Mouse (Mus musculus) megakaryocyte progenitor cell, adult 5-6 weeks (primary cell): ENCODE measurements around the gene Taok2. TPM values are rescaled to one million over a fixed set of nuclear protein-coding genes. Genes with fewer than 3 reads are reported as not detected.

Experiments used
- ATAC-seq: replicated peaks from 2 replicates; pipeline ENCODE4 v1.8.0; 2016; ENCODE audit warnings: mild to moderate bottlenecking, moderate TSS enrichment, inconsistent platforms; ENCODE audit not compliant: poor library complexity
- total RNA-seq, 2 experiments: library from RNA; stranded (forward) in 1 of 2; stranded (reverse) in 1 of 2; fragments of 157-497, 149-512 nt in 1 of 2; fragments of 200-1000 nt in 1 of 2; gene quantifications; 2 replicates each; pipeline versions ENCODE4 v1.2.3 to v1.2.4; 2015 to 2017

Taok2 gene
- total RNA-seq, 2 experiments from 2014 or later, result 19.4 to 30.2 TPM

DNA sequence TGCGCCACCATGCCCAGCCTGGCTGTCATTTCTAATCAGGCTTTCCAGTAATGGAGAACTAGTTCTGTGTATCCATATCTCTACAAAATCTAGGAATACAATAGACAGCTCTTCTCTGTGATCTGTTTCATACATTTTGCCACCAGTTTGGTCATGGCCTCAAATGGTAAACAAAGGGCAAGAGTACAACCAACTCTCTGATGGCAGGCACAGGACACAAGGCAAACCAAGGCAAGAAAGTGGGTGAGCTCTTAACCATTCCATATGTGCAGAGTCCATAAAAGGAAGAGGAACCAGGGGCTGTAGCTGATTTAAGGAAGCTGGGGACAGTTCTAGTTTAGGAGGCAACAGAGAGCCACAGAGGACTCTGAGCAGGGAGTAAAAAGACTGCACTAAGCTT lies 7.3 kb downstream of the Taok2 start:
- ATAC-seq, result no peak

DNA sequence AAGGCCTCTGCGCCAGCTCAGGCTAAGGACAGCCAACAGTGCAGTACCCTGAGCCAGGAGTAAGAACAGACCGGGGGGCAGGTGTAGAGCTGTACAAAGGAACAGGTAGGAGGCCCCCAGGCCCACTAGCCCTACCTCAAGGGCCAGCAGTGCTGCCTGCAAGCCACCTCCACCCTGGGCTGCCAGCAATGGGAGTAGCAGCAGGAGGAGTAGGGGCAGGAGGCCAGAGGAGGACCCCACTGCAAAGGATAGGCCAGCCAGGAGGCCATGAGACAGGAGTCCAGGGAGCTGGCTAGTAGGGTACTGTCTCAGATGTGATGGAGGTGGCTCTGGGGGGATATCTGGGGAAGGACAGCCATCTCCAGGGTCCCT lies 14.0 kb downstream of the Taok2 start:
- no peak for ATAC-seq

DNA sequence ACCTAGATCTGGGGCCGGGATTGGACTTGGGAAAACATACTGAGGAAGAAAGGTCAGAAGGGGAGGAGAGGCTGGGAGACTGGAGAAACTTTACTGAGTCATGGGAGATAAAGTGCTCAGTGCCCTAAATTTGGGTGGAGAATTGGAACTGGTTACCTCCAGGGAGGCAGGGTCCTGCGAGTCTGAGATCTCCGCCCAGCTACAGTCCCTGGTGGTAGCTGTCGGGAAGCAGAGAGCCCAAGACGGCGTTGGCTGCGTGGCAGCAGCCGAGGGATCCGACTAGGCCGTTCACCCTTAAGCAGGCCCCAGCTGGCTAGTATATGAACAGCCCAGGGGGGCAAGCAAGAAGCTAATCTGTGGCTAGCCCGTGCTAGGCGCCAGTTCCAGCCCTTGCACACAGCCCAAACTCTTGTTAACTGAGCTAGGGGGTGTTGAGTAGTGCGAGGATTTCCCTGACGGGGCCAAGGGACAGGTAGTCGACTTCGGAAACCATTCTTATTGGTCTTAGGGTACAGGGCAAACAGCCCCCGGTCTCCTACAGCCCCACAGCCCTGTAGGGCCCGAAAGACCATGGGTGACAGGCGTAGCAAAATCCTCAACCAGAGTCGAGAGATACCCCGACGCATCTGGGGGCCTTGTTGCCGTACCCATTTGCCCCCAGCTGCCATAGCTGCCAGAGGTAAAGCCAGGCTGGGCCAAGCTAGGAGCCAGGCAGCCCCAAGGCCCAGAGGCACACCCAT lies 14.6 kb downstream of the Taok2 start:
- no peak for ATAC-seq

DNA sequence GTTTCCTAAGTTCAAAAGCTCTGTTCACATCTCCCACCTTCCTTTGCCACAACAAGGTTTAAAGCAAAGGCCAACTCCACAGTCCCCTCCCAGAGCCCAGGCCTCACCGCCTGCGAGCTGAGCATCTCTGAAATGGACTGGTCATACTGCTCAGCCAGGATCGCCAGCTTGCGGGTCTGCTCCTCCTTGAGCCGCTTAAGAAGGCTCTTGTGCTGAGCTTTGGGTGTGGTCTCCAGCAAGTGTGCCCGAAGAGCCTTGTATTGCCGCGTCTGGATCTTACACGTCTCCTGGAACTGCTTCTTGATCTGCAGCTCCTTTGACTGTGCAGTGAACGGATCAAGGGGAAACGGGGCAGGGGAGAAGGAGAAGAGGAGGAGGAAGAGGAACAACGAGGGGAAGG lies 16.5 kb downstream of the Taok2 start:
- ATAC-seq, result no peak

DNA sequence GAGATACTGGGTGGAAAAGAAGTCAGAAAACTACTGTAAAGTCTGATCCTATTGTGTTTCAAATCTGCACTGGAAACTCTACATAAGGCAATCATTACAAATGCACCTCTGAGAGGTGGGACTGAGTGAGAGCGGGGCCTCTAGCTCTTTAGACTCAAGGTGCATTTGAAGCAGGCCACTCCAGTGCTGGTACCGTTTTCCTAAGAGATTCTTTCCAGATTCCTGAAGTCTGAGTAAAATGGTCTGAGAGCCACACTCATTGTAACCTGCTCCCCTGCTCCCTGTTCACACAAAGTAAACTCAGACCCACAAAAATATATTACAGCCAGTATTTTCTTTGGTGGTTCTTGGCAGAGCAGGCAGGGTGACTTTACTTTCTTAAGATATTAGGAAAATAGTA lies 17.0 kb downstream of the Taok2 start:
- no peak for ATAC-seq

DNA sequence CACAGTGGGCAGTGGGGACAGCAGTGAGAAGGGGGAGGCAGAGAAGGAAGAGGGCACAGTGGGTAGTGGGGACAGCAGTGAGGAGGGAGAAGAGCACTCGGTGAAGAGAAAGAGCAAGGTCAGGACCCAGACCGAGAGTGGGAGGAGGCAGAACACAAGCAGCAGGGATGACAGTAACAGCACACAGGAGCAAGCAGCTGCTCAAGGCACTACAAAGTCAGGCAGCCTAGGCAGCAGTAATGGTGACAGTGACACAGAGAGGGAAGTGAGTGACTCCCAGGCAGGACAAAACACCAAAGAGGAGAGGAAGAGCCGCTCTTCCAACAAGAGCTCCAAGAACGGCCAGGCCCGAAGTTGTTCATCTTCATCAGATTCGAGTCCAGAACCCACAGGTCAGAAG lies 20.7 kb downstream of the Taok2 start:
- ATAC-seq, result no peak

DNA sequence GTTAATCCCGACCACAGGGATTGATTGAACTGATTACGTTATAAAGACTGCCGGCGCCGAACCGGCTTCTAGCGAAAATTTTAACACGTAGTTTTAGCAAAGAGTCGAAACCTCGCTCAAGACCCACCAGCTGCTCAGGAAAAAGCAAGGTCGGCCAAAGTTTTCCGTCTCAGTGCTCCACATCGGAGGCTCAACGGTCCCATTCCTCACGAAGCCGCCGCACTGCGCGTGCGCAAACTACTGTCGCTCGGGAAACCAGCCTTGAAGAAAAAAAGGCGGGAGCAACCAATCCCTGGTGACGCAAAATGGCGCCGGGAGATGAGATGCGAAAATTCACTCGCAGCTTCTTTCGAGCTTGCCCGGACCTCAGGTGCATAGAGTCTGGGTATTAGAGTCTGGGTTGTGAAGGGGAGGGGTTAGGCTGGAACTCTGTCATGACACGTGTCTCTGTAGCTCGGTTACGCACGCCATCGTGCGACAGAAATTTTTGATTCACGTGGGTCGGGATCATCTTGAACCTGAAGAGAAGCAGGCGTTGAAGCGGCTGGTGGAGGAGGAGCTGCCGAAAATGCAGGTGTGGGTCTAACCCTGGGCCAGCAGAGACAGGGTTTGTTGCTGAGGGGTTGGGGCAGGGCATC lies 22.2 kb downstream of the Taok2 start, which contains the start of gene Ino80e:
Ino80e (minus strand) TSS at position 231 of the 638 bp plus-strand sequence.
- peak; percentile 61 for ATAC-seq

DNA sequence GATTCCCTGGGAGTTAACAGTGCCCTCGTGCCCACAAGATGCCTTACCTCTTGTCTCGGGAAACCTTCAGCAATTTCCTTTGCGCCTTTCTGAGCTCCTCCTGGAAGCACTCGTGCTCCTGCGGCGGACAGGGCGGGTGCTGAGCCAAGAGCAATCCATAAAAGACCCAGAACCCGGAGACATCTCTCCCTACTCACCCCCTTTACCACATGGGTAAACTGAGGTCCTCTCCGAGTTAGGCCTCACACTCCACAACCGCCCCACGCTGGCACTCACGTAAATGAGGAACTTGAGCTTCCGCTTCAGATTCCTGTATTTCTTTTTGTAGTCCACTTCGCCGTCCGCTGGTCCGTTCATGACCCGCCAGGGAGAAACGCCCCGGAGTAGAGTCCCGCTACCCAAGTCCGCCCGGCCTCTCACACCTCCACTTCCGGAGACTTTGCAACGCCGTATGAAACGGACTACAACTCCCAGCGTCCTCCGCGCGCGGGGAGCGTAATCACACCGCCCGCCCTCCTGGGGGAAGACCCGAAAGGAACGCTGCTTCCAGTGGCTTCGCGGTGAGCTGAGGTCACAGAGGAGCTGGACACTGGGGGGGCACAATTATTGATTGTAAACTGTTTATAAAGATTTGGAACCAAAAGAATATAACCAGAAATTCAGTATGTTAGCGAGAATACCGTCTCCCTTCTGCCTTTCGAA lies 22.9 kb downstream of the Taok2 start, which contains the start of gene Hirip3:
Hirip3 (plus strand) TSS at position 544 of the 702 bp plus-strand sequence.
- ATAC-seq, result peak; percentile 89

DNA sequence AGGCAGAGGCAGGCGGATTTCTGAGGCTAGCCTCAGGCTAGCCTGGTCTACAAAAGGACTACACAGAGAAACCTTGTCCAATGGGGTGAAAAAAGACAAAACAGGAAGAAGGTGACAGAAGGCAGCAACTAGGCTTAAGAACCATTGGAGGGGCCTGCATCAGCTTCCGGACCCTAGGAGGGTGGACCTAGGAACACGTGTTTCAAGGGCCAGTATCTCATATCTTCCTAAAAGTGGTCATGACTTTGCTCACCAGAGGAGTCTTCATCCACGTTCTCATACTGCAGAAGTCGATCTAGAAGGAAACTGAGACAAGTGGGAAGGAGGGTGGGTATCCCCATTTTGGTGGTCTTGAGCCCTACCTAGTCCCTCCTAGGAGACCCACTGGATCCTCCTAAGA lies 23.5 kb downstream of the Taok2 start:
- ATAC-seq, result no peak

DNA sequence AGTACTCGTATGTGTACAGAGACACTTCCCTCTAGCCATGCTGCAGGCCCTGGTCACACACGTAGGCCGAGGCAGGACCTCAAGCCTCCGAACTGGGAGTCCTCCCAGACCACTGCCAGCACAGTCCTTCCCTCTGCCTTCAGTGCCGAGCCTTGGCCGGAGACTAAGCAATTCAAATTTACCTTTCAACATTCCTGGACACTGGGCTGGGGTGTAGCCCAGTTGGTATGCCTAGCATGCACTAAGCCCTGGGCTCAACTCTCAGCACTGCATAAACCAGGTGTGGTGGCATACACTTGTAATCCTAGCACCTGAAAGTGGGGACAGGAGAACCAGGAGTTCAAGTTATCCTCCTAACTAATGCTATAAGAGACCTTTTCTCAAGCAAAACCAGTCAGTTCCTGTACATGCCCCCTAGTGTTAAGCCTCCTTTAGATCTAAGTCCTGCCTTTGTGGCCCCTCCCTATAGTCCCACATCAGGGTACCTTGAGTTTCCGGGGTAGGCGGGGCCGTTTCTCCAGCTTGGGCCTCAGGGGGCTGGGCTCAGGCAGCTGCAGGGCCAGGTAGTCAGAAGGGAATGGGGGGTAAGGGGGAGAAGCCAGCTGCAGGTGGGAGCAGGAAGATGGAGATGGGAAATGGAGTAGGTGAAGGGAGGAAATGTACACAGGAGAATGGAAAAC lies 27.6 kb downstream of the Taok2 start:
- ATAC-seq, result no peak

DNA sequence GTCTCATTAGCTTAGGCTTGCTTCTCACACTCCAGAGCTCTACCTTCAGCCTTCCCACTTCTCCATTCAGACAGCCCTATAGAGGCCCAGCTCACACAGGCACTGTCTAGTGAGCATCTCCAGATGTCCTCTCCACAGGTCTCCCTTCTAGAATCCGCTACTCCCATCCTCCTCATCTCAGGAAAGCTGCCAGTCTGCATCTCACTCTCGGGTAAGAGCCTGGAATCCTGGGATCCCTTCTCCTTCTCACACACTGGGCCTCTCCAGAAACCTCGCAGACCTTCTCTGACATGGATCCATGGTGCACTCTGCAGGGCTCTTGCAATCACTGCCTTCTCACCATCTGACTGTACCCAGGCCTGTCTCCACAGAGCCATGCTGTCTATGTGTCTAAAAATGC lies 28.9 kb downstream of the Taok2 start:
- ATAC-seq, result no peak

DNA sequence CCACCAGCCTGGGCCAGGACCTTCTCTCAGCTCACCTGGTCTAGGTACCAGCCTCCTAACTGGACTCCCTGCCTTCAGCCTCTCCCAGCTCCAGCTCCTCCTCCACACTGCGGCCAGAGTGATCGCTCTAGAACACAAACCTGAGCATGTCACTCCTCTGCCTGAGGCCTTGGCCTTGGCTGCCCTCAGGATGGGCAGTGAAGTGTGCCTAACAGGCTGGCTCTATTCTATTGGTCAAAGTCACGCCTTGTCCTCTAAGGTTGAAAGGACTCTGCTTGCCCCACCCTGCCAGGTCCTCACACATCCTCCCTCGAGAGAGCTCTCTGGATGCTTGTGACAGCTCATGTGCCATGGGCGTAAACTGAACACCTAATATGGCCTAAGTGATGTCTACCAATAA lies 31.0 kb downstream of the Taok2 start:
- ATAC-seq, result no peak

DNA sequence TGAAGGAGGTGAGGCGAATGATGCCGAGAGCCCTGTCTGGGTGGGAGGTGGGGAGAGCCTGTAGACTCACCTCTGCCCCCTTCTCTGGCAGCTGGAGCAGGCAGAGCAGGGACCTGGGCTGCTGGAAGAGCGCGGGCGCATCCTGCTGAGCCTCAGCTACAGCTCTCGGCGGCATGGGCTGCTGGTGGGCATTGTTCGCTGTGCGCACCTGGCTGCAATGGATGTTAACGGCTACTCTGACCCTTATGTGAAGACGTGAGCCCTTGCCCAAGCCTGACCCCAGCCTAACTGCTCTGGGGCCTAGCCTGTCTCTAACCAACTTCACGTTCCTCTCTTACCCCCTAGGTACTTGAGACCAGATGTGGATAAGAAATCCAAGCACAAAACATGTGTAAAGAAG lies 33.3 kb downstream of the Taok2 start:
- no peak for ATAC-seq

DNA sequence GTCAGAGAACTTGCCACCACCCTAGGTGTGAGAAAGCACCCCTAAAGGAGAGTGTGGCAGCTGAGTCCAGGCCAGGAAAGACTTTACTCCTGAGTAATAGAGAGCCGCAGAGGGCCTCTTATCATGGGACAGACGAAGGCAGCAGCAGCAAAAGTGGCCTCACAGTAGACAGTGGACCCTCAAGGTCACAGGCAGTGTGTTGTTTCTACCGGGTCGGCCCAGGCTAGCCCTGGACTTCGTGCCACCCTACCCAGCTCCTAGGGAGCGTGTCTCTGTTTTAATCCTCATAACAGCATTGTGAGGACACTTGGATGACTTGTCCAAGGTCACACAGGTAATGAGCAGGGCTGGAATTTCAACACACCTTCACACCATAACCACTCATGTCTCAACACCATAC lies 34.3 kb downstream of the Taok2 start:
- ATAC-seq, result no peak

DNA sequence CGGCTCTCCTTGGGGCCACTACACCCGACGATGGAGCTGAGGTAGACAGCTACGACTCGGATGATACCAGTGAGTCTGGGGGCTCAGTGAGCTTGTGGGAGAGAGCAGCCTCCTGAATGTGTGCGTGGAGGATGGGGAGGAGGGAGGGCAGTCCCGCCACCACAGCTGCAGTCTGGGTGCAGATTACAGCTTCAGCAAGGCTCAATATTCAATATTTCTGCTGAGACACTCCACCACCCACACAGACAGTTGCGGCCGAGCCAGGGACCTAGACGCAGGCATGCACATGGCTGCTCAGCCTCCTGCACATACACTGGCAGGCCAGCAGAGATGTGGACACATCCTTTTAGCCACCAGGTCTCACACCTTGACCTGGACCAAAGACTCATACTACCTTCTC lies 35.7 kb downstream of the Taok2 start:
- 0 out of 2 replicates have a peak, but pooled peaks have one; percentile 2 for ATAC-seq

DNA sequence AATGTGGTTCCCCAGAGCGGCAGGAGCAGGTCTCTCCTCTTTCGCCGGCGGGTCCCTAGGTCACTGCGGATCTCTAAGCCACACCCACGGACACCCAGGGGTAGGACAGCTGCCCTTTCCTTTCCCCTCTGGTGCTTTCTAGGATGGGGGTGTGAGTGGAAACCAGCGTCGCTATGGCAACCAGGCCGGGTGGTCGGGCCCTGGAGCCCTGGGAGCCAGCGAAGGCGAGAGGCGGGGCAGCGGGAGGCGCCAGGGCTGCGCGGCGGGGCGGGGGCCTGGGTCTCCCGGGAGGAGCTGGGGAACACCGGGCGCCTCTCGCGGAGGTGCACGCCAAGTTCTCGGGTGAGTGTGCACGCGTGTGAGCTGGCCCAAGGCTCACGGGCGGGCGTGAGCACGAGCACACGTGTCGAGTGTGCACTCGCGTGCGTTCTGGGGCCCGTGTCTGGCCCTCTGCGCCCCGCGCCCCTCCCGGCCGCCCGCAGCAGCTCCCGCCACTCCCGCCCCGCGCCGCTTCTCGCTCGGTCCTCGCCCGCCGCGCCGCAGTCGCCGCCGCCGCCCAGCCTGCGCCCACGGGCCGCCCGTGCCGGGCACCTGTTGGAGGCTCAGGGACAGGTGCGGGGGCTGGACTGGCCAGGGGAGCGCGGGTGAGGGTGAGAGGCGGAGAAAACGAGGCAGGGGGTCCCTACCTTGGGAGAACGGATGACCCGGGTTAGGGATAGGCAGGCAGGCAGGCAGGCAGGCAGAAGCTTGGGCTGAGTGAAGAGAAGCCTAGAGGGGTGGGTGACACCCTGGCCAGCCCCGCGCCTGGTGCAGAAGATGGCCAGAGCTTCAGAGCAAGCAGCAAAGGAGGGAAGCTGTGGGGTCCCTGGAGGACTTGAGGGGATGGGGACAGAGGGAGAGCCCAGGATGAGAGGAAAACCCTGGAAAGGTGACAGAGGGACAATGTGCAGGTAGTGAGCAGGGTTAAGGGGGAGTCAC lies 36.8 kb downstream of the Taok2 start:
- ATAC-seq, result no peak; the same call in 1 of the 2 replicates

DNA sequence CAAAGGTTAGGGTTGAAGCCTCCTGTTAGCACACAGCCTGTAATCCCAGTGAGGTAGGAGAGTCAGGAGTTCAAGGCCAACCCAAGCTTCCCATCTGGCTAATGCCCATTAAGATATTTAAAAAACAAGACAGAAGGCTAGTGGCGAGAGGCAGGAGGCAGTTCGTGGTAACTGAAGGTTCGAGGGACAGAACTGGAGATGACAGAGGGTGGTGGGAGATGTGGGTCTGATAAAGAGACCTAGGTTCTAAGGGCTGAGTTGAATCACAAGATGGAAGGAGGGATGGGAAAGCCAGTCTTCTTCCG lies 37.4 kb downstream of the Taok2 start, which contains the start of gene Doc2a:
Doc2a (plus strand) TSS at position 301 of the 305 bp plus-strand sequence.
- ATAC-seq, result no peak

DNA sequence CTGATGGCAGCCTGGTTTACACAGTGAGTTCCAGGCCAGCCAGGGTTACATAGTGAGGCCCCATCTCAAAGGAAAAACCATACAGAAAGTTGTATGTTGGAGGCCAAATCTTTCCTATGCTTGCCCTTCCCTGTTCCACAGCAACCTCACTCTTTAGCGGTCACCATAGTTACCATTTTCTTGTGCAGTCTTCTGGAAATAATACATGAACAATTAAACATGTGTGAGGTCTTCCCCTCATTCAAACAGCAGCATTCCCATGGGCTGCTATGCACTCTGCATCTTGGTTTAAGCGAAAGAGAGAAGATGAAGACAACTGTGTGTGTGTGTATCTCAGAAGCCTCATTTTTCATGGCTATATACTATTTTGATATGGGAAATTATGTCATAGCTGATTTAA lies 39.0 kb downstream of the Taok2 start:
- ATAC-seq, result no peak

DNA sequence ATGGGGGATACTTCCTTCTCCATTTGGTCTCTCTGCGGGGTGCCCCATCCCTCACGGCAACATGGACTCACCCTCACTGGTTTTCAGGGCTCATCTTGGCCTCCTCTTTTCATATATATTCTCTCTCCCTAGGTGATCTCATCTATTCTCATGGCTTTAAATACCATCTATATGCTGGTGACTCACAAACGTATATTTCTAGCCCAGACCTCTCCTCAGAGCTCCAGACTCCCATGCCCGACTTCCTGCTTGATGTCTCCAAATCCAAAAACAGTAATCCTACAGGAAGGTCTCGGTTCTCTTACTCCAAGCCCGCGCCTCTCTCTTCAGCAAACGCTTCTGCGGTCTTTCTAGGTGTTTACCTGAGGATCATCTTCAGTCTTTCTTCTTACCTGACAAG lies 41.2 kb downstream of the Taok2 start:
- no peak for ATAC-seq

DNA sequence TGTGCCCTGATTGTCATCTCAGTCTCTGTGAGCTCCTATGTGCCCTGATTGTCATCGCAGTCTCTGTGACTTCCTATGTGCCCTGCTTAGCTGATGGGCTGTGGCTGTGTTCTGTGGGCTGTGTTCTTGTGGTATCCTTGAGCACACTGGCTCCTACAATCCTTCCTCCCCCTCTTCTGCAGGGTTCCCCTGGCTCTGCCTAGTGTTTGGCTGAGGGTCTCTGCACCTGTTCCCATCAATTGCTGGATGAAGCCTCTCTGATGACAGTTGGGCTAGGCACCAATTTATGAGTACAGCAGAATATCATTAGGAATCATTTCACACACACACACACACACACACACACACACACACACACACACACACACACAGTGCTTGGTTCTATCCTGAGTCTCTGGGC lies 51.2 kb downstream of the Taok2 start:
- no peak for ATAC-seq
